Mouse (Mus musculus) heart, postnatal 0 days (tissue): Measurements from ENCODE around the gene Ksr2.

Source experiments
- CTCF ChIP-seq: IDR thresholded peaks from 2 replicates; pipeline ENCODE4 v1.5.1; 2016; ENCODE audit warnings: antibody characterized with exemption, control low read depth, low read depth
- EP300 ChIP-seq: IDR thresholded peaks from 2 replicates; pipeline ENCODE4 v1.6.1; 2016; ENCODE audit warnings: antibody characterized with exemption, low read depth

- TF ChIP-seq CTCF (no peak), EP300 (no peak)
Observed at GRCm38 (mm10) chr5:117458899-117459298, 45.1 kb downstream of the Ksr2 start.
